Mouse (Mus musculus): ENCODE measurements around the gene Gm13275. TPM values are rescaled to one million over a fixed set of nuclear protein-coding genes. Genes with fewer than 3 reads are reported as not detected.
"Not testable (repeated sequence)": the region's sequence is repeated elsewhere in the genome, so short reads cannot be mapped to it uniquely, and the experiment has no call there.

Gene Gm13275
- total and polyA plus RNA-seq, 3 experiments, result not detected

GRCm38 (mm10) chr4:88756581-88757513 lies 37.4 kb upstream of the Gm13275 start:
- Histone ChIP-seq H3K9ac (ENCODE audit: insufficient read depth, low read depth) (peak overlapping the region; percentile 78; the same call in 1 of the 2 replicates), H3K27ac (ENCODE audit: insufficient read depth, low read depth) (peak overlapping the region; percentile 53), H3K4me3 (replicated peaks in 1 of 3; ENCODE audit: low read depth in 2 of 3, low read length in 2 of 3, poor library complexity in 1 of 3) (peak overlapping the region; percentile 51 to 63 (median 59)), H3K4me2 (ENCODE audit: insufficient read depth, low read depth, poor library complexity, severe bottlenecking) (peak overlapping the region; percentile 96), H3K27me3 (replicated peaks) (peaks cover 14% of the 10 kb centered on the region)
- dilution Hi-C loops (cut with MboI; ENCODE audit: extremely low pct_ligation_motif_present, extremely low pct_unique_long_range_greater_than_20kb, low sequenced_read_pairs); H3K79me2 ChIP-seq (replicated peaks; ENCODE audit: control insufficient read depth, extremely low read depth, insufficient read depth, poor library complexity, severe bottlenecking); in situ Hi-C loops (cut with MboI; ENCODE audit: low pct_ligation_motif_present, low pct_unique_long_range_greater_than_20kb, low sequenced_read_pairs); H3K4me1 ChIP-seq (ENCODE audit: control insufficient read depth in 1 of 2, insufficient read depth in 2 of 2); H3K36me3 ChIP-seq (replicated peaks in 1 of 2; ENCODE audit: control insufficient read depth in 1 of 2, insufficient read depth in 1 of 2, low read length in 1 of 2); H3K9me3 ChIP-seq (replicated peaks; ENCODE audit: low read length): not testable (repeated sequence)
- TF ChIP-seq SIN3A (IDR thresholded peaks at IDR 0.05; ENCODE audit: low read length) (0 out of 2 replicates have a peak, but pooled peaks have one; percentile 35), ZMIZ1 (IDR thresholded peaks at IDR 0.05; ENCODE audit: low read depth, low read length) (peak; percentile 26; the same call in 1 of the 2 replicates), BHLHE40 (IDR thresholded peaks at IDR 0.05; ENCODE audit: low read depth, low read length) (peak; percentile 48), POLR2A (IDR thresholded peaks at IDR 0.05; ENCODE audit: low read depth, low read length) (peak; percentile 39; the same call in 1 of the 2 replicates)
- peak; percentile 13 for DNase-seq (ENCODE audit: extremely low read depth)

GRCm38 (mm10) chr4:88757628-88758031 lies 36.7 kb upstream of the Gm13275 start:
- in situ Hi-C loops (cut with MboI; ENCODE audit: low pct_ligation_motif_present, low pct_unique_long_range_greater_than_20kb, low sequenced_read_pairs); dilution Hi-C loops (cut with MboI; ENCODE audit: extremely low pct_ligation_motif_present, extremely low pct_unique_long_range_greater_than_20kb, low sequenced_read_pairs); H3K9ac ChIP-seq (ENCODE audit: insufficient read depth, low read depth); H3K9me3 ChIP-seq (replicated peaks; ENCODE audit: low read length); H3K4me2 ChIP-seq (ENCODE audit: insufficient read depth, low read depth, poor library complexity, severe bottlenecking); H3K4me1 ChIP-seq (ENCODE audit: control insufficient read depth in 1 of 2, insufficient read depth in 2 of 2); H3K36me3 ChIP-seq (replicated peaks in 1 of 2; ENCODE audit: control insufficient read depth in 1 of 2, insufficient read depth in 1 of 2, low read length in 1 of 2); H3K79me2 ChIP-seq (replicated peaks; ENCODE audit: control insufficient read depth, extremely low read depth, insufficient read depth, poor library complexity, severe bottlenecking): not testable (repeated sequence)
- H3K27ac ChIP-seq (ENCODE audit: insufficient read depth, low read depth), result peak overlapping the region; percentile 53; the same call in 1 of the 2 replicates
- peak; percentile 85 for DNase-seq (ENCODE audit: extremely low read depth)
- peak overlapping the region in 2 of 3 experiments; percentile 25 to 63 for H3K4me3 ChIP-seq (replicated peaks in 1 of 3; ENCODE audit: low read depth in 2 of 3, low read length in 2 of 3, poor library complexity in 1 of 3)
- peaks cover 14% of the 10 kb centered on the region for H3K27me3 ChIP-seq (replicated peaks)
- TF ChIP-seq ELF1 (IDR thresholded peaks at IDR 0.05; ENCODE audit: low read depth, low read length) (peak; percentile 10; the same call in 1 of the 2 replicates), CTCF (conservative IDR thresholded peaks at IDR 0.05 in 1 of 2, IDR thresholded peaks at IDR 0.05 in 1 of 2; ENCODE audit: low read depth in 2 of 2, low read length in 2 of 2) (peak; percentile 26 to 60; a peak in 2 of 4 replicates), SMC3 (IDR thresholded peaks at IDR 0.05; ENCODE audit: low read depth, low read length) (peak; percentile 13; the same call in 1 of the 2 replicates), MEF2A (IDR thresholded peaks at IDR 0.05; ENCODE audit: borderline replicate concordance, low read depth, low read length) (0 out of 2 replicates have a peak, but pooled peaks have one; percentile 20), RAD21 (IDR thresholded peaks at IDR 0.05; ENCODE audit: low read depth, low read length) (peak; percentile 6), MXI1 (IDR thresholded peaks at IDR 0.05; ENCODE audit: low read depth, low read length) (0 out of 2 replicates have a peak, but pooled peaks have one; percentile 28)

GRCm38 (mm10) chr4:88758751-88759150 lies 35.5 kb upstream of the Gm13275 start:
- H3K4me3 ChIP-seq (replicated peaks in 1 of 3; ENCODE audit: low read depth in 2 of 3, low read length in 2 of 3, poor library complexity in 1 of 3); H3K79me2 ChIP-seq (replicated peaks; ENCODE audit: control insufficient read depth, extremely low read depth, insufficient read depth, poor library complexity, severe bottlenecking); DNase-seq (ENCODE audit: extremely low read depth); H3K9ac ChIP-seq (ENCODE audit: insufficient read depth, low read depth); H3K4me1 ChIP-seq (ENCODE audit: control insufficient read depth in 1 of 2, insufficient read depth in 2 of 2); H3K9me3 ChIP-seq (replicated peaks; ENCODE audit: low read length); H3K27ac ChIP-seq (ENCODE audit: insufficient read depth, low read depth); in situ Hi-C loops (cut with MboI; ENCODE audit: low pct_ligation_motif_present, low pct_unique_long_range_greater_than_20kb, low sequenced_read_pairs); H3K4me2 ChIP-seq (ENCODE audit: insufficient read depth, low read depth, poor library complexity, severe bottlenecking); dilution Hi-C loops (cut with MboI; ENCODE audit: extremely low pct_ligation_motif_present, extremely low pct_unique_long_range_greater_than_20kb, low sequenced_read_pairs); H3K36me3 ChIP-seq (replicated peaks in 1 of 2; ENCODE audit: control insufficient read depth in 1 of 2, insufficient read depth in 1 of 2, low read length in 1 of 2): not testable (repeated sequence)
- peaks cover 14% of the 10 kb centered on the region for H3K27me3 ChIP-seq (replicated peaks)

All from CH12.LX (cell line).